Mouse (Mus musculus): ENCODE results near the gene Acsf3.

DNA sequence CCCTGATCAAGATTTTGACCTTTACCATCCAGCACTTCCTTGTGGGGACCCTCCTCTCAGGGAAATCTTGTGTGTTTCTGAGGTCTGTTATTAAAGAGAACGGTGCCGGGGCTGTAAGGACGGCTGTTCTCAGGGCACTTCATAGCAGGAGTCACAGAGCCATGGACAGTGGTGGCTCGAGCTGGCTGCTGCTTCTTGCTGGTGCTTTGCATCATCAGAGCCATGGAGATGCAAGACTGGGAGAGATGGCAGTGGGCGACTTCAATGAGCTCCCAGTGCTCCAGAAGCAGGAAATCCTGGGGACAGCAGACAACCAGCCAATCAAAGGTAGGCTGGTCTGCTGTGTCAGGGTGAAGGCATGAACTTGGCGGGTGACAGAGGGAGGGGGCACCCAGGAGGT, 14.2 kb upstream of the Acsf3 start:
- TF ChIP-seq CTCF (IDR thresholded peaks at IDR 0.05; ENCODE audit: low read depth, low read length) (no peak), POLR2A (IDR thresholded peaks at IDR 0.05; ENCODE audit: insufficient read depth, low read length) (no peak)

All from ES-Bruce4 (cell line).